Comparison of ENCODE assay signal across 16 mouse cellular contexts in the genomic region with DNA sequence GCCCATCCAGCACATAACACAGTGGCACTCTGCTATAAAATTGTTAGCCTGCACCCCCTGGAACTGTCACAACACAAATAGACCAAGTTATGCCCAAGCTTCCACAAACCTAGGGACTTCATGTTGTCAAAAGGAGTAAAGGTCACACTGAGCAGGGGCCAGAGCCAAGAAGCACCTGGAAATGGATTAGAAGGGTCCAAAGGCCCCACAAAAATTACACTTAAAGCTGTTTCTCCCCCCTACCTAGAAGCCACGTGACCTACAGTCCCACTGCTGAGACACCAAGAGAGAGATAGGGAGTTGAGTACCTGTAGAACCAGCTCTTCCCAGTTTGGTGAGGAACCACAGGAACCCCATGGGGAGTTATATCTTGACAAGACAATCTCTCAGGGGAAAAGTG.
"Had no signal": no experiment of that assay in that cellular context is flagged by ENCODE, and none has a peak within 500 bp of the region (broad histone marks: within the 10 kb centered on the region; RNA-seq: fewer than 3 reads in every experiment).

No protein-coding gene starts in this region.

- DNase-seq: kidney, adult 11 months; kidney, postnatal 10 days; layer of hippocampus, adult 9-11 months; lung, postnatal 10 days; lung, postnatal 36 days; thymus, adult 2 months; thymus, postnatal 14 days; thymus, postnatal 4 days had no signal

- H3K9me3 ChIP-seq: lung, embryonic 15.5 days; megakaryocyte, embryonic 14.5 days; midbrain, embryonic 10.5 days; midbrain, embryonic 13.5 days had no signal

- H3K9ac ChIP-seq: liver, embryonic 14.5 days; lung, embryonic 15.5 days; midbrain, embryonic 13.5 days had no signal

- ATAC-seq: midbrain, embryonic 13.5 days; midbrain, embryonic 16.5 days had no signal

- H3K4me3 ChIP-seq: layer of hippocampus, adult 2 months; lung, embryonic 15.5 days; megakaryocyte, embryonic 14.5 days; midbrain, embryonic 10.5 days; midbrain, embryonic 13.5 days had no signal

- H3K4me1 ChIP-seq: megakaryocyte, embryonic 14.5 days; midbrain, embryonic 13.5 days had no signal

- H3K27ac ChIP-seq: layer of hippocampus, adult 2 months; liver, embryonic 14.5 days; lung, embryonic 15.5 days; midbrain, embryonic 10.5 days; midbrain, embryonic 13.5 days had no signal

- H3K4me2 ChIP-seq: liver, embryonic 11.5 days; lung, embryonic 15.5 days; midbrain, embryonic 13.5 days had no signal

- H3K27me3 ChIP-seq: lung, embryonic 15.5 days; midbrain, embryonic 13.5 days had no signal

- H3K36me3 ChIP-seq: lung, embryonic 15.5 days; midbrain, embryonic 10.5 days; midbrain, embryonic 13.5 days had no signal
